8 mouse cellular contexts compared by ENCODE assay signal in genomic region chr8:8689454-8690145, GRCm38 (mm10). TPM values are rescaled to one million over a fixed set of nuclear protein-coding genes. Genes with fewer than 3 reads are reported as not detected.
DNase-seq lines count a peak whose midpoint lies in the region; ATAC-seq and TF ChIP-seq lines count a peak whose summit lies in the region.

No protein-coding gene starts in this region.

- H3K4me3 ChIP-seq in cortical plate, adult 2 months (ENCODE audit: insufficient read depth, low read length), result peak overlapping the region; percentile 91

- peaks cover 18% of the 10 kb centered on the region for H3K4me1 ChIP-seq in cortical plate, adult 2 months (ENCODE audit: control insufficient read depth, insufficient read depth, low read length)

- peak; percentile 53; the same call in 1 of the 2 replicates for TF ChIP-seq POLR2A in cortical plate, adult 2 months (IDR thresholded peaks at IDR 0.05; ENCODE audit: extremely low read depth, insufficient read depth, low read length)

- DNase-seq in gastrocnemius, postnatal 14 days, result peak; percentile 70
- DNase-seq in left cerebral cortex, postnatal 14 days (ENCODE audit: low spot score in 2 of 2), result peak; percentile 64 to 73
- peak; percentile 79 for DNase-seq in right cerebral cortex, postnatal 25 days
- DNase-seq in urinary bladder, postnatal 25 days (ENCODE audit: low spot score), result peak; percentile 51

- peak; percentile 27 for ATAC-seq in activated CD4-positive, CD25-positive, alpha-beta regulatory T cell, adult 4 months
- peak; percentile 35 for ATAC-seq in inflammation-experienced regulatory T-cells, adult 6 months
- ATAC-seq in megakaryocyte progenitor cell, adult 5-6 weeks (replicated peaks; ENCODE audit: poor library complexity), result peak; percentile 63

- no peak for TF ChIP-seq CTCF in cortical plate, adult 2 months (IDR thresholded peaks at IDR 0.05; ENCODE audit: extremely low read depth, insufficient read depth, low read length)

- intact Hi-C loops in gastrocnemius, postnatal 14 days (cut with DNase I; ENCODE audit: low total_unique reads), result no loop called here
- intact Hi-C loops in left cerebral cortex, postnatal 14 days (cut with DNase I), result no loop called here

- H3K27ac ChIP-seq in cortical plate, adult 2 months (ENCODE audit: insufficient read depth, low read length), result no peak overlapping the region; the same call in 1 of the 2 replicates

RNA-seq across cellular contexts. Expression of gene Arglu1, which starts 0.7 kb away (rescaled TPM):
- polyA plus RNA-seq in activated CD4-positive, CD25-positive, alpha-beta regulatory T cell, adult 4 months (2017; shearing (Covaris generic)), result 100 to 1,000 TPM; 117 to 186 TPM
- polyA plus RNA-seq in cortical plate, adult 2 months (2012; rRNA removed), result 143 and 162 TPM in 2 replicates
- 10 to 100 TPM; 26.0 to 26.8 TPM for total RNA-seq in gastrocnemius, postnatal 14 days (2021)
- polyA plus RNA-seq in inflammation-experienced regulatory T-cells, adult 6 months (2017; shearing (Covaris generic)), result 100 to 1,000 TPM; 126 to 220 (median 159) TPM
- 10 to 100 TPM; 88.1 to 95.1 TPM for total RNA-seq in left cerebral cortex, postnatal 14 days (2021)
- total RNA-seq in megakaryocyte progenitor cell, adult 5-6 weeks (2015), result 85.5 and 96.3 TPM in 2 replicates
- total RNA-seq in megakaryocyte progenitor cell, adult 5-6 weeks (2017), result 97.6 and 140 TPM in 2 replicates

RNA-seq across cellular contexts. Expression of gene Efnb2, which starts 28.6 kb away (rescaled TPM):
- polyA plus RNA-seq in activated CD4-positive, CD25-positive, alpha-beta regulatory T cell, adult 4 months (2017; shearing (Covaris generic)), result under 1 TPM in 1 of 2 experiments, not detected in 1; 0.07 TPM
- polyA plus RNA-seq in cortical plate, adult 2 months (2012; rRNA removed), result 29.6 and 32.1 TPM in 2 replicates
- total RNA-seq in gastrocnemius, postnatal 14 days (2021), result 10 to 100 TPM; 11.8 to 13.0 TPM
- under 1 TPM in 2 of 3 experiments, not detected in 1; 0.18 to 0.27 TPM for polyA plus RNA-seq in inflammation-experienced regulatory T-cells, adult 6 months (2017; shearing (Covaris generic))
- total RNA-seq in left cerebral cortex, postnatal 14 days (2021), result 10 to 100 TPM; 67.0 to 82.2 TPM
- 0.15 and 0.35 TPM in 2 replicates for total RNA-seq in megakaryocyte progenitor cell, adult 5-6 weeks (2015)
- total RNA-seq in megakaryocyte progenitor cell, adult 5-6 weeks (2017), result 0.24 and 0.50 TPM in 2 replicates

Comparison
In these comparisons a context has a peak if more than half of its experiments do, and no peak if none do; other contexts are left out.
1. RNA of gene Efnb2, which starts 28.6 kb away (total RNA-seq): 67.0 to 82.2 TPM in left cerebral cortex, postnatal 14 days and 11.8 to 13.0 TPM in gastrocnemius, postnatal 14 days; 0.15 to 0.50 TPM in megakaryocyte progenitor cell, adult 5-6 weeks; every median in the first group is over 4 times any median in the second.
2. Peak in every context shown above with its lines, with median percentiles within 50 percentile points of each other: ATAC-seq and DNase-seq.